Mouse (Mus musculus): ENCODE results near the gene Arf3. TPM values are rescaled to one million over a fixed set of nuclear protein-coding genes. Genes with fewer than 3 reads are reported as not detected.

Arf3 gene
- polyA plus RNA-seq, 1 experiment from 2014 or later: 22.4 TPM

DNA sequence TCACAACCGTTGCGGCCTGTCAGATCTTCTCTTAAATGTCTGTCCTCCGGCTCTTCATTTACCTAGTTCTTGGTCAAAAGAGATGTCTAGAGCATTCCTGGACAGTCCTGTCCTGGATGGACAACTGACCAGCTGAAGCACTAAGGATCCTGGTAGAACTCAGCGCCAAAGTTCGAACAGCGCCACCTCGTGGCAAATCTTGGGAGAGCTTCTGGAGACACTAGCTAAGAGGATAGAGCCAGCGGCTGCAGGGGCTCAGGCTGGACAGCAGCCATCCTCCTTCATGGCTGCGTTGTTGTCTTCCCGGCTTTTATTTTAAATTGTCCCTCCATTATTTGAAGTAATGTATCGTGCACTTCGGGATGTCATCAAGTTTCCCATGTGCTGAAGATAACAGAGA lies 36.4 kb upstream of the Arf3 start:
- 0 out of 2 replicates have a peak, but pooled peaks have one; percentile 40 for ATAC-seq
- H3K9ac ChIP-seq: no peak overlapping the region
- H3K27me3 ChIP-seq (replicated peaks): peaks cover 100% of the 10 kb centered on the region
- no peaks in the 10 kb centered on the region for H3K36me3 ChIP-seq
- peaks cover 16% of the 10 kb centered on the region for H3K4me1 ChIP-seq
- H3K4me2 ChIP-seq: no peak overlapping the region
- WGBS (ENCODE audit: insufficient replicate concordance): 10% methylated on average over 12 of the region's 12 CpGs
- no peak overlapping the region for H3K4me3 ChIP-seq
- H3K27ac ChIP-seq: no peak overlapping the region
- no peaks in the 10 kb centered on the region for H3K9me3 ChIP-seq (replicated peaks)

DNA sequence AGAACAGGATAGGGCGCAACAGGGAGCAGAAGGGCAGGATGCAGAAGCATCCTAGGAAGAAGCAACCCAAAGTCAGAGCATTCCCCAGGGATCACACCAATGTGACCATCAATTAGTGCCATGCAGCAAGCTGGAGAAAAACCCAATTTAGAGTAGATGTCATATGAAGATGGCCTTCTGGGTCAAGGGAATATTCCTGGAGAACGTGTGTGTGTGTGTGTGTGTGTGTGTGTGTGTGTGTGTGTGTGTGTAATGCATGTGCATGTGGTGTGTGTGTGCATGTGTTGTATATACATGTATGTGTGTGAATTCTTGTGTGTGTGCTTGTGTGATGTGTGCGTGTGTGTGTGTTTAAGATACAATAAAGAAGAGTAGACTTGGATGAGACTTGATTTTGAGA lies 35.9 kb upstream of the Arf3 start:
- Histone ChIP-seq H3K27ac (no peak overlapping the region), H3K4me2 (no peak overlapping the region), H3K9ac (no peak overlapping the region), H3K27me3 (replicated peaks) (peaks cover 100% of the 10 kb centered on the region), H3K36me3 (no peaks in the 10 kb centered on the region), H3K9me3 (replicated peaks) (no peaks in the 10 kb centered on the region), H3K4me1 (peaks cover 15% of the 10 kb centered on the region), H3K4me3 (no peak overlapping the region)
- WGBS (ENCODE audit: insufficient replicate concordance): 35% methylated on average over 3 of the region's 3 CpGs
- ATAC-seq: no peak

DNA sequence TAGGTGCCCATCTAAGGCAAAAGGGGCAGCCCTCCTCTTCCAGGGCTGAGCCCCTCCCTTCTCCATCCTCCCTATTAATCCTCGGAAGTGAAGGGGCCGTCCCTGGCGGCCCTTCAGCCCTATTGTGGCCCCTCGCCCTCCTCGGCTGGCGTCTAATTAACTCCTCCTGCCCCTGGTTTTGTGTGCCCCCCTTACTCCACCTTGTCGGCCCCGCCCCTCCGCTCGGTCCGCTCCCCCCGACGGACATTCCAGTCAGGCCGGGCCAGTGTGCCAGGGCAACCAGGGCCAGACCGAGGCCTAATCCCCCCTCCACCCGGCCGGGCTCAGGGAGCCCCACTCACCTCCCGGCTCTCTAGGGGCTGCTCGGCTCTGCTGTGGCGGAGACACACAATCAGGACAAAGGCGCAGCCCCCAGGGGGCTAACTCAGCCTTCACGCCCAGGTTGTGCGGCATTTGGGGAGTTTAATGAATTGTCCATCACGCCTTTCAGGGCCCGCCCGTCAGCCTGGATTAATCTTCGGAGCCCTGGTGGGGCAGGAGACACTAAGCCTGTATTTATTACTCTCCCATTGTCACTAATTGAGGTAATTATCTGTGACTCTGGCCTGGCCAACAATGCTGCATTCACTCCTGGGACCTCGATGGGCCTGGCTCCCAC lies 35.0 kb upstream of the Arf3 start:
- H3K4me3 ChIP-seq: no peak overlapping the region
- H3K9ac ChIP-seq: no peak overlapping the region
- peaks cover 100% of the 10 kb centered on the region for H3K27me3 ChIP-seq (replicated peaks)
- ATAC-seq: no peak
- no peak overlapping the region for H3K4me2 ChIP-seq
- H3K36me3 ChIP-seq: no peaks in the 10 kb centered on the region
- no peak overlapping the region for H3K27ac ChIP-seq
- 8% methylated on average over 27 of the region's 28 CpGs for WGBS (ENCODE audit: insufficient replicate concordance)
- H3K9me3 ChIP-seq (replicated peaks): no peaks in the 10 kb centered on the region
- H3K4me1 ChIP-seq: peaks cover 5% of the 10 kb centered on the region; the same call in 1 of the 2 replicates

DNA sequence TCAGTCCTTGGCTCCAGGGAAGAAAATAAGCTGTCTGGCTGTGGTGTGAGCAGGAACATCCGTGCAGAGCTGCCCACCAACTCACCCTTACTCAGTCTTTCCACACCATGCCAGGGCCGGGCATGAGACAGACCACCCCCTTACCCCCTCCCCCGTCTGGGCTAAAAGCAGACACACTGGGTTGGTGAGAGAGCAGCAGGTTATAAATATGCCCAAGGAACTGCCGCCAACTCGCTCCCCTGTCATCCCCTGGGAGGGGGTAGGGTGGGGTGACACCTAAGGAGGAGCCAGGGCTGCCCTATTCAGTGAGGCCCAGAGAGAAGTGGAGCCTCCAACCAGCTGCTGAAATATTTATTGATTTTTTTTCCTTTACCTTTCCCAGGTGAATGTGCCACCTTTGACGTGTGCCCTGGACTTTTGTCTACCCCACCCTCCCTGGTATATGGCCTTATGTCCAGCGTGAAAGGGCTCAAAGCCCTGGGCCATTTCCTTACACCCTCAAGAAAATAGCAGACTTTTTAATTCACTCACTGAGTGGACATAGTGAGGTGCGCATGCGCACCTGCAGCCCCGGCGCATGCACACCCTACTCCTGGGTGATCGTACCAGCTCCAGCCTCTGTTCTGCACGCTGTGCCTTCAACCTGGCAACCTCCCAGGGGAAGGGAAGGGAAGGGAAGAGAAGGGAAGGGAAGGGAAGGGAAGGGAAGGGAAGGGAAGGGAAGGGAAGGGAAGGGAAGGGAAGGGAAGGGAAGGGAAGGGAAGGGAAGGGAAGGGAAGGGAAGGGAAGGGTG lies 34.0 kb upstream of the Arf3 start:
- 9% methylated on average over 13 of the region's 13 CpGs for WGBS (ENCODE audit: insufficient replicate concordance)
- Histone ChIP-seq H3K4me3 (no peak overlapping the region), H3K36me3 (no peaks in the 10 kb centered on the region), H3K27me3 (replicated peaks) (peaks cover 100% of the 10 kb centered on the region), H3K9ac (no peak overlapping the region), H3K9me3 (replicated peaks) (no peaks in the 10 kb centered on the region), H3K4me2 (no peak overlapping the region), H3K27ac (no peak overlapping the region), H3K4me1 (peaks cover 9% of the 10 kb centered on the region; the same call in 1 of the 2 replicates)
- no peak for ATAC-seq

DNA sequence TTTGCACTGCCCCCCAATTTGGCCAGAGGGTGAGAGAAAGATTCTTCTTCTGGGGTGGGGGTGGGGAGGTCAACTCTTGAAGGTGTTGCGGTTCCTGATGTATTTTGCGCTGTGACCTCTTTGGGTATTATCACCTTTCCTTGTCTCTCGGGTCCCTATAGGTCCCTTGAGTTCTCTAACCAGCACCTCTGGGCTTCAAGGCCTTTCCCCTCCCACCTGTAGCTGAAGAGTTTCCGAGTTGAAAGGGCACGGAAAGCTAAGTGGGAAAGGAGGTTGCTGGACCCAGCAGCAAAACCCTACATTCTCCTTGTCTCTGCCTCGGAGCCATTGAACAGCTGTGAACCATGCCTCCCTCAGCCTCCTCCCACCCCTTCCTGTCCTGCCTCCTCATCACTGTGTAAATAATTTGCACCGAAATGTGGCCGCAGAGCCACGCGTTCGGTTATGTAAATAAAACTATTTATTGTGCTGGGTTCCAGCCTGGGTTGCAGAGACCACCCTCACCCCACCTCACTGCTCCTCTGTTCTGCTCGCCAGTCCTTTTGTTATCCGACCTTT lies 30.2 kb upstream of the Arf3 start:
- Histone ChIP-seq H3K4me3 (no peak overlapping the region), H3K36me3 (no peaks in the 10 kb centered on the region), H3K4me2 (no peak overlapping the region), H3K27ac (no peak overlapping the region), H3K9me3 (replicated peaks) (no peaks in the 10 kb centered on the region), H3K4me1 (peaks cover 24% of the 10 kb centered on the region), H3K27me3 (replicated peaks) (peaks cover 100% of the 10 kb centered on the region), H3K9ac (no peak overlapping the region)
- ATAC-seq: no peak
- 6% methylated on average over 13 of the region's 13 CpGs for WGBS (ENCODE audit: insufficient replicate concordance)

- 3% methylated on average over 60 of the region's 75 CpGs for WGBS (ENCODE audit: insufficient replicate concordance)
- no peak for ATAC-seq
- peaks cover 100% of the 10 kb centered on the region for H3K27me3 ChIP-seq (replicated peaks)
- no peaks in the 10 kb centered on the region for H3K36me3 ChIP-seq
- H3K4me3 ChIP-seq: 0 out of 2 replicates have a peak overlapping the region, but pooled peaks have one; percentile 0
- H3K4me1 ChIP-seq: peaks cover 21% of the 10 kb centered on the region
- H3K9ac ChIP-seq: no peak overlapping the region
- H3K27ac ChIP-seq: no peak overlapping the region
- peak overlapping the region; percentile 34 for H3K4me2 ChIP-seq
- no peaks in the 10 kb centered on the region for H3K9me3 ChIP-seq (replicated peaks)
Observed at GRCm38 (mm10) chr15:98792233-98793020, 29.4 kb upstream of the Arf3 start.

DNA sequence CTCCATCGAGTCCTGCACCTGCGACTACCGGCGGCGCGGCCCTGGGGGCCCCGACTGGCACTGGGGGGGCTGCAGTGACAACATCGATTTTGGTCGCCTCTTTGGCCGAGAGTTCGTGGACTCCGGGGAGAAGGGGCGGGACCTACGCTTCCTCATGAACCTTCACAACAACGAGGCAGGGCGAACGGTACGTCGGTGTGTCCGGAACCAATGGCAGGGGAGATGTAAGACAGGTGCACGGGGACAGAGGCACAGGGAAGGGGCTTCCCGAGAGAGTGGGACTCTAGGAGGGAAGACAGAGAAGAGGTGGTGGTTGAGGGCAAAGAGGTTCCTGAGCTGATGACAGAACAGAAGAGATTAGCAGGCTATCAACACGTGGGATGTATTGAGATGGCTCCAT lies 28.8 kb upstream of the Arf3 start:
- Histone ChIP-seq H3K9me3 (replicated peaks) (no peaks in the 10 kb centered on the region), H3K4me3 (no peak overlapping the region), H3K9ac (no peak overlapping the region), H3K27me3 (replicated peaks) (peaks cover 100% of the 10 kb centered on the region), H3K27ac (no peak overlapping the region), H3K4me2 (no peak overlapping the region), H3K36me3 (no peaks in the 10 kb centered on the region), H3K4me1 (peaks cover 21% of the 10 kb centered on the region)
- no peak for ATAC-seq
- 2% methylated on average over 23 of the region's 23 CpGs for WGBS (ENCODE audit: insufficient replicate concordance)

DNA sequence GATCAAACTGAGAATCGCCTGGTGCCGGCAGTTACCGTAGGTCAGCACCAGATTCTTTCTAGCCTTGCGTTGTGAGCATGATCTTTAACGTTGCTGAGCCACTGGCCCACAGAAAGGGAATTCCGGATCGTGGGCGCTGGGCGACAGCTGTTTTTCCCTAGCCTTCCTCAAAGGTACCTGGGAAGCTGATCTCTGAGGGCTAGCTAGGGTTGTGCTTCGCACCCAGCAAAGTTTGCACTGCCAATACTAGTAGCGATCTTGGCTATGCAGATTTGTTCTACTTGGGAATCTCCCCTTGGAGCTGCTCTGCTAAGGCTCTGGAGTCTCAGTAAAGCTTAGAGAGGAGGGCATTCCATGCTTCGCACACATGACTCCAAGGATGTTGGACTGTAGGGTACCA lies 28.2 kb upstream of the Arf3 start:
- Histone ChIP-seq H3K27ac (no peak overlapping the region), H3K4me2 (no peak overlapping the region; the same call in 1 of the 2 replicates), H3K4me1 (peaks cover 21% of the 10 kb centered on the region), H3K27me3 (replicated peaks) (peaks cover 100% of the 10 kb centered on the region), H3K4me3 (no peak overlapping the region), H3K9me3 (replicated peaks) (no peaks in the 10 kb centered on the region), H3K36me3 (no peaks in the 10 kb centered on the region), H3K9ac (no peak overlapping the region)
- WGBS (ENCODE audit: insufficient replicate concordance): 3% methylated on average over 12 of the region's 12 CpGs
- ATAC-seq: no peak

DNA sequence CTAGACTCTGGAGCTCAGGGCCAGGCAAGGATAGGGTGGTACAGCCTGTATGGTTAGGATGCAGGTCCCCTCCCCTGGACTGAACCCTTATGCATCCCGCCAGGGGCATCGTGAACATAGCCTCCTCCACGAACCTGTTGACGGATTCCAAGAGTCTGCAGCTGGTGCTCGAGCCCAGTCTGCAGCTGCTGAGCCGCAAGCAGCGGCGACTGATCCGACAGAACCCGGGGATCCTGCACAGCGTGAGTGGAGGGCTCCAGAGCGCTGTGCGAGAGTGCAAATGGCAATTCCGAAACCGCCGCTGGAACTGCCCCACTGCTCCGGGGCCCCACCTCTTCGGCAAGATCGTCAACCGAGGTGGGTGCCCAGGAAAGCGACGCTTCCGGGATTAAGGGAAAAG lies 27.7 kb upstream of the Arf3 start:
- Histone ChIP-seq H3K4me2 (no peak overlapping the region; the same call in 1 of the 2 replicates), H3K4me1 (peaks cover 21% of the 10 kb centered on the region), H3K4me3 (no peak overlapping the region), H3K9me3 (replicated peaks) (no peaks in the 10 kb centered on the region), H3K36me3 (no peaks in the 10 kb centered on the region), H3K9ac (no peak overlapping the region), H3K27ac (no peak overlapping the region), H3K27me3 (replicated peaks) (peaks cover 100% of the 10 kb centered on the region)
- WGBS (ENCODE audit: insufficient replicate concordance): 2% methylated on average over 23 of the region's 23 CpGs
- no peak for ATAC-seq

GRCm38 (mm10) chr15:98789661-98790535 lies 26.9 kb upstream of the Arf3 start, which contains the start of gene Wnt1:
Gene Wnt1, plus strand, starts transcription at chr15:98789857.
- peaks cover 21% of the 10 kb centered on the region for H3K4me1 ChIP-seq
- no peak for ATAC-seq

More at GRCm38 (mm10) chr15:98789661-98790535, 26.9 kb upstream of the Arf3 start, which contains the start of gene Wnt1:
- Histone ChIP-seq H3K9me3 (replicated peaks) (no peaks in the 10 kb centered on the region), H3K4me3 (0 out of 2 replicates have a peak within 1 kb of the TSS, but pooled peaks have one; percentile 3), H3K4me2 (peak within 1 kb of the TSS; percentile 31; the same call in 1 of the 2 replicates), H3K27me3 (replicated peaks) (peaks cover 100% of the 10 kb centered on the region), H3K9ac (no peak within 1 kb of the TSS), H3K27ac (no peak within 1 kb of the TSS), H3K36me3 (no peaks in the 10 kb centered on the region)
- 6% methylated on average over 51 of the region's 51 CpGs for WGBS (ENCODE audit: insufficient replicate concordance)
